Mouse (Mus musculus): ENCODE data around the gene Nelfa. TPM values are rescaled to one million over a fixed set of nuclear protein-coding genes. Genes with fewer than 3 reads are reported as not detected.

Nelfa gene
- polyA plus RNA-seq (2014; fragmentation: Illumina TruSeq; extraction: RNeasy Lipid Tissue Mini Kit (QIAGEN cat#74804); ENCODE audit: low replicate concordance): 3.1 TPM

GRCm38 (mm10) chr5:33936120-33936707, at the start of gene Nelfa:
Gene Nelfa, minus strand, starts transcription at chr5:33936413.

GRCm38 (mm10) chr5:33983309-33984121, 47.3 kb upstream of the Nelfa start, which contains the start of gene Gm1673:
Gene Gm1673, plus strand, starts transcription at chr5:33983433.

Other genes with a start within 250 kb of the Nelfa start
- gene Fgfr3, start 214.7 kb downstream of the Nelfa start, polyA plus RNA-seq (2014; fragmentation: Illumina TruSeq; extraction: RNeasy Lipid Tissue Mini Kit (QIAGEN cat#74804); ENCODE audit: low replicate concordance): 2.2 TPM
- 21.1 TPM for gene Letm1, start 153.6 kb downstream of the Nelfa start, polyA plus RNA-seq (2014; fragmentation: Illumina TruSeq; extraction: RNeasy Lipid Tissue Mini Kit (QIAGEN cat#74804); ENCODE audit: low replicate concordance)
- 68.6 TPM for gene Nsd2, start 115.7 kb downstream of the Nelfa start, polyA plus RNA-seq (2014; fragmentation: Illumina TruSeq; extraction: RNeasy Lipid Tissue Mini Kit (QIAGEN cat#74804); ENCODE audit: low replicate concordance)
- not detected for gene Gm1673, start 47.0 kb upstream of the Nelfa start, polyA plus RNA-seq (2014; fragmentation: Illumina TruSeq; extraction: RNeasy Lipid Tissue Mini Kit (QIAGEN cat#74804); ENCODE audit: low replicate concordance)
- 0.07 TPM for gene Nat8l, start 59.6 kb upstream of the Nelfa start, polyA plus RNA-seq (2014; fragmentation: Illumina TruSeq; extraction: RNeasy Lipid Tissue Mini Kit (QIAGEN cat#74804); ENCODE audit: low replicate concordance)
- not detected for gene Poln, start 233.0 kb upstream of the Nelfa start, polyA plus RNA-seq (2014; fragmentation: Illumina TruSeq; extraction: RNeasy Lipid Tissue Mini Kit (QIAGEN cat#74804); ENCODE audit: low replicate concordance)
- 42.7 TPM for gene Haus3, start 233.1 kb upstream of the Nelfa start, polyA plus RNA-seq (2014; fragmentation: Illumina TruSeq; extraction: RNeasy Lipid Tissue Mini Kit (QIAGEN cat#74804); ENCODE audit: low replicate concordance)